Mouse (Mus musculus): ENCODE results near the gene Cpe. TPM values are rescaled to one million over a fixed set of nuclear protein-coding genes. Genes with fewer than 3 reads are reported as not detected.

Gene Cpe
- polyA plus RNA-seq, 1 experiment from 2014 or later = 149 TPM

- Histone ChIP-seq H3K27ac (ENCODE audit: low read length) (no peak overlapping the region), H3K4me2 (replicated peaks; ENCODE audit: low read depth, low read length) (no peak overlapping the region), H3K9me3 (ENCODE audit: control insufficient read depth, low read depth, low read length) (no peaks in the 10 kb centered on the region), H3K9ac (replicated peaks; ENCODE audit: low read depth, low read length) (no peak overlapping the region), H3K4me3 (ENCODE audit: low read depth, low read length) (no peak overlapping the region), H3K36me3 (ENCODE audit: control insufficient read depth, insufficient read depth, low read length) (no peaks in the 10 kb centered on the region), H3K4me1 (ENCODE audit: control insufficient read depth, insufficient read depth, low read length) (no peaks in the 10 kb centered on the region), H3K27me3 (ENCODE audit: control insufficient read depth, insufficient read depth, low read length) (no peaks in the 10 kb centered on the region)
- ATAC-seq (ENCODE audit: insufficient number of reproducible peaks, insufficient read depth, low FRiP score, low read depth) = no peak; the same call in 1 of the 2 replicates
- WGBS = 37% methylated on average over 21 of the region's 21 CpGs
Observed at GRCm38 (mm10) chr8:64597042-64597970, 95.5 kb downstream of the Cpe start.

- ATAC-seq (ENCODE audit: insufficient number of reproducible peaks, insufficient read depth, low FRiP score, low read depth) = no peak
- Histone ChIP-seq H3K27me3 (ENCODE audit: control insufficient read depth, insufficient read depth, low read length) (no peaks in the 10 kb centered on the region), H3K36me3 (ENCODE audit: control insufficient read depth, insufficient read depth, low read length) (no peaks in the 10 kb centered on the region), H3K4me2 (replicated peaks; ENCODE audit: low read depth, low read length) (no peak overlapping the region), H3K27ac (ENCODE audit: low read length) (no peak overlapping the region), H3K4me3 (ENCODE audit: low read depth, low read length) (no peak overlapping the region), H3K4me1 (ENCODE audit: control insufficient read depth, insufficient read depth, low read length) (no peaks in the 10 kb centered on the region), H3K9ac (replicated peaks; ENCODE audit: low read depth, low read length) (no peak overlapping the region), H3K9me3 (ENCODE audit: control insufficient read depth, low read depth, low read length) (no peaks in the 10 kb centered on the region)
- WGBS = 75% methylated on average over 4 of the region's 4 CpGs
Observed at GRCm38 (mm10) chr8:64596396-64596795, 96.5 kb downstream of the Cpe start.

- Histone ChIP-seq H3K9me3 (ENCODE audit: control insufficient read depth, low read depth, low read length) (no peaks in the 10 kb centered on the region), H3K27ac (ENCODE audit: low read length) (no peak overlapping the region), H3K4me3 (ENCODE audit: low read depth, low read length) (no peak overlapping the region), H3K4me2 (replicated peaks; ENCODE audit: low read depth, low read length) (no peak overlapping the region), H3K9ac (replicated peaks; ENCODE audit: low read depth, low read length) (no peak overlapping the region), H3K4me1 (ENCODE audit: control insufficient read depth, insufficient read depth, low read length) (no peaks in the 10 kb centered on the region), H3K27me3 (ENCODE audit: control insufficient read depth, insufficient read depth, low read length) (no peaks in the 10 kb centered on the region), H3K36me3 (ENCODE audit: control insufficient read depth, insufficient read depth, low read length) (no peaks in the 10 kb centered on the region)
- WGBS = 87% methylated on average over 1 of the region's 1 CpGs
- no peak for ATAC-seq (ENCODE audit: insufficient number of reproducible peaks, insufficient read depth, low FRiP score, low read depth)
Observed at GRCm38 (mm10) chr8:64590456-64590855, 102.4 kb downstream of the Cpe start.

GRCm38 (mm10) chr8:64582887-64583286, 110.0 kb downstream of the Cpe start:
- Histone ChIP-seq H3K4me3 (ENCODE audit: low read depth, low read length) (no peak overlapping the region), H3K4me2 (replicated peaks; ENCODE audit: low read depth, low read length) (no peak overlapping the region), H3K27me3 (ENCODE audit: control insufficient read depth, insufficient read depth, low read length) (no peaks in the 10 kb centered on the region), H3K9ac (replicated peaks; ENCODE audit: low read depth, low read length) (no peak overlapping the region), H3K4me1 (ENCODE audit: control insufficient read depth, insufficient read depth, low read length) (no peaks in the 10 kb centered on the region), H3K27ac (ENCODE audit: low read length) (no peak overlapping the region), H3K36me3 (ENCODE audit: control insufficient read depth, insufficient read depth, low read length) (no peaks in the 10 kb centered on the region), H3K9me3 (ENCODE audit: control insufficient read depth, low read depth, low read length) (no peaks in the 10 kb centered on the region)
- WGBS = 44% methylated on average over 3 of the region's 3 CpGs
- no peak for ATAC-seq (ENCODE audit: insufficient number of reproducible peaks, insufficient read depth, low FRiP score, low read depth)

- H3K27me3 ChIP-seq (ENCODE audit: control insufficient read depth, insufficient read depth, low read length) = no peaks in the 10 kb centered on the region
- H3K4me2 ChIP-seq (replicated peaks; ENCODE audit: low read depth, low read length) = no peak overlapping the region
- H3K4me1 ChIP-seq (ENCODE audit: control insufficient read depth, insufficient read depth, low read length) = no peaks in the 10 kb centered on the region
- H3K9ac ChIP-seq (replicated peaks; ENCODE audit: low read depth, low read length) = no peak overlapping the region
- no peaks in the 10 kb centered on the region for H3K36me3 ChIP-seq (ENCODE audit: control insufficient read depth, insufficient read depth, low read length)
- no peak overlapping the region for H3K4me3 ChIP-seq (ENCODE audit: low read depth, low read length)
- H3K9me3 ChIP-seq (ENCODE audit: control insufficient read depth, low read depth, low read length) = no peaks in the 10 kb centered on the region
- ATAC-seq (ENCODE audit: insufficient number of reproducible peaks, insufficient read depth, low FRiP score, low read depth) = no peak
- WGBS = 61% methylated on average over 8 of the region's 8 CpGs
- H3K27ac ChIP-seq (ENCODE audit: low read length) = no peak overlapping the region
Observed at GRCm38 (mm10) chr8:64578221-64578620, 114.6 kb downstream of the Cpe start.

- H3K27ac ChIP-seq (ENCODE audit: low read length) = peak overlapping the region; percentile 27; the same call in 1 of the 2 replicates
- WGBS = 53% methylated on average over 9 of the region's 9 CpGs
- no peaks in the 10 kb centered on the region for H3K4me1 ChIP-seq (ENCODE audit: control insufficient read depth, insufficient read depth, low read length)
- ATAC-seq (ENCODE audit: insufficient number of reproducible peaks, insufficient read depth, low FRiP score, low read depth) = no peak
- H3K4me2 ChIP-seq (replicated peaks; ENCODE audit: low read depth, low read length) = no peak overlapping the region
- H3K27me3 ChIP-seq (ENCODE audit: control insufficient read depth, insufficient read depth, low read length) = no peaks in the 10 kb centered on the region
- no peak overlapping the region for H3K9ac ChIP-seq (replicated peaks; ENCODE audit: low read depth, low read length)
- no peaks in the 10 kb centered on the region for H3K36me3 ChIP-seq (ENCODE audit: control insufficient read depth, insufficient read depth, low read length)
- no peak overlapping the region for H3K4me3 ChIP-seq (ENCODE audit: low read depth, low read length)
- H3K9me3 ChIP-seq (ENCODE audit: control insufficient read depth, low read depth, low read length) = no peaks in the 10 kb centered on the region
Observed at GRCm38 (mm10) chr8:64575001-64575400, 117.9 kb downstream of the Cpe start.

GRCm38 (mm10) chr8:64548054-64548850, 144.6 kb downstream of the Cpe start:
- Histone ChIP-seq H3K4me2 (replicated peaks; ENCODE audit: low read depth, low read length) (no peak overlapping the region), H3K36me3 (ENCODE audit: control insufficient read depth, insufficient read depth, low read length) (no peaks in the 10 kb centered on the region), H3K9ac (replicated peaks; ENCODE audit: low read depth, low read length) (no peak overlapping the region), H3K4me3 (ENCODE audit: low read depth, low read length) (no peak overlapping the region), H3K27me3 (ENCODE audit: control insufficient read depth, insufficient read depth, low read length) (no peaks in the 10 kb centered on the region), H3K4me1 (ENCODE audit: control insufficient read depth, insufficient read depth, low read length) (no peaks in the 10 kb centered on the region), H3K27ac (ENCODE audit: low read length) (no peak overlapping the region), H3K9me3 (ENCODE audit: control insufficient read depth, low read depth, low read length) (no peaks in the 10 kb centered on the region)
- 26% methylated on average over 5 of the region's 5 CpGs for WGBS
- no peak; the same call in 1 of the 2 replicates for ATAC-seq (ENCODE audit: insufficient number of reproducible peaks, insufficient read depth, low FRiP score, low read depth)

- H3K9me3 ChIP-seq (ENCODE audit: control insufficient read depth, low read depth, low read length) = no peaks in the 10 kb centered on the region
- ATAC-seq (ENCODE audit: insufficient number of reproducible peaks, insufficient read depth, low FRiP score, low read depth) = no peak
- H3K4me3 ChIP-seq (ENCODE audit: low read depth, low read length) = no peak overlapping the region
- no peaks in the 10 kb centered on the region for H3K4me1 ChIP-seq (ENCODE audit: control insufficient read depth, insufficient read depth, low read length)
- 94% methylated on average over 7 of the region's 7 CpGs for WGBS
- no peak overlapping the region for H3K4me2 ChIP-seq (replicated peaks; ENCODE audit: low read depth, low read length)
- H3K27me3 ChIP-seq (ENCODE audit: control insufficient read depth, insufficient read depth, low read length) = no peaks in the 10 kb centered on the region
- H3K9ac ChIP-seq (replicated peaks; ENCODE audit: low read depth, low read length) = no peak overlapping the region
- no peak overlapping the region for H3K27ac ChIP-seq (ENCODE audit: low read length)
- no peaks in the 10 kb centered on the region for H3K36me3 ChIP-seq (ENCODE audit: control insufficient read depth, insufficient read depth, low read length)
Observed at GRCm38 (mm10) chr8:64543441-64543840, 149.4 kb downstream of the Cpe start.
